Mouse (Mus musculus): ENCODE results near the gene Naa15.

The Naa15 gene

GRCm38 (mm10) chr3:51518763-51519121 lies 103.8 kb downstream of the Naa15 start:
- no peak for DNase-seq

- no peak for DNase-seq
Measured at GRCm38 (mm10) chr3:51521262-51521661, 106.3 kb downstream of the Naa15 start.

GRCm38 (mm10) chr3:51525186-51525785 lies 110.3 kb downstream of the Naa15 start:
- DNase-seq: peak; percentile 81 to 82

All from cerebellum, postnatal 10 days (tissue).